Mouse (Mus musculus): ENCODE measurements around the gene Zfp704. TPM values are rescaled to one million over a fixed set of nuclear protein-coding genes. Genes with fewer than 3 reads are reported as not detected.

The Zfp704 gene
- polyA plus RNA-seq, 1 experiment from 2014 or later, result 10.2 TPM

- no peak for DNase-seq (ENCODE audit: low spot score)
- Histone ChIP-seq H3K27ac (replicated peaks; ENCODE audit: low read depth, low read length) (no peak overlapping the region), H3K9ac (ENCODE audit: low read length) (no peak overlapping the region), H3K9me3 (ENCODE audit: control insufficient read depth, low read length) (no peaks in the 10 kb centered on the region), H3K4me3 (ENCODE audit: low read depth, low read length) (no peak overlapping the region), H3K4me1 (ENCODE audit: control insufficient read depth, insufficient read depth, low read length) (peaks cover 4% of the 10 kb centered on the region; the same call in 1 of the 2 replicates), H3K36me3 (ENCODE audit: control insufficient read depth, insufficient read depth, low read length) (no peaks in the 10 kb centered on the region), H3K27me3 (ENCODE audit: control insufficient read depth, insufficient read depth, low read length) (no peaks in the 10 kb centered on the region), H3K4me2 (ENCODE audit: low read depth, severe bottlenecking) (no peak overlapping the region)
- no peak for ATAC-seq (ENCODE audit: insufficient number of reproducible peaks, low FRiP score, low TSS enrichment, low read depth)
- WGBS, result 89% methylated on average over 4 of the region's 4 CpGs
Measured at GRCm38 (mm10) chr3:9491766-9492283, 118.1 kb downstream of the Zfp704 start.

GRCm38 (mm10) chr3:9487644-9488043 is 122.2 kb downstream of the Zfp704 start:
- no peaks in the 10 kb centered on the region for H3K36me3 ChIP-seq (ENCODE audit: control insufficient read depth, insufficient read depth, low read length)
- no peaks in the 10 kb centered on the region for H3K9me3 ChIP-seq (ENCODE audit: control insufficient read depth, low read length)
- WGBS, result 92% methylated on average over 4 of the region's 4 CpGs
- DNase-seq (ENCODE audit: low spot score), result no peak
- no peak overlapping the region for H3K4me2 ChIP-seq (ENCODE audit: low read depth, severe bottlenecking)
- no peaks in the 10 kb centered on the region for H3K27me3 ChIP-seq (ENCODE audit: control insufficient read depth, insufficient read depth, low read length)
- H3K27ac ChIP-seq (replicated peaks; ENCODE audit: low read depth, low read length), result no peak overlapping the region
- ATAC-seq (ENCODE audit: insufficient number of reproducible peaks, low FRiP score, low TSS enrichment, low read depth), result no peak
- H3K9ac ChIP-seq (ENCODE audit: low read length), result no peak overlapping the region
- no peak overlapping the region for H3K4me3 ChIP-seq (ENCODE audit: low read depth, low read length)
- H3K4me1 ChIP-seq (ENCODE audit: control insufficient read depth, insufficient read depth, low read length), result no peaks in the 10 kb centered on the region

GRCm38 (mm10) chr3:9485506-9485905 is 124.4 kb downstream of the Zfp704 start:
- H3K9me3 ChIP-seq (ENCODE audit: control insufficient read depth, low read length), result no peaks in the 10 kb centered on the region
- no peak overlapping the region for H3K4me3 ChIP-seq (ENCODE audit: low read depth, low read length)
- H3K4me1 ChIP-seq (ENCODE audit: control insufficient read depth, insufficient read depth, low read length), result no peaks in the 10 kb centered on the region
- no peak overlapping the region for H3K9ac ChIP-seq (ENCODE audit: low read length)
- H3K4me2 ChIP-seq (ENCODE audit: low read depth, severe bottlenecking), result no peak overlapping the region
- H3K36me3 ChIP-seq (ENCODE audit: control insufficient read depth, insufficient read depth, low read length), result no peaks in the 10 kb centered on the region
- WGBS, result 86% methylated on average over 3 of the region's 3 CpGs
- no peaks in the 10 kb centered on the region for H3K27me3 ChIP-seq (ENCODE audit: control insufficient read depth, insufficient read depth, low read length)
- DNase-seq (ENCODE audit: low spot score), result no peak
- no peak overlapping the region for H3K27ac ChIP-seq (replicated peaks; ENCODE audit: low read depth, low read length)
- ATAC-seq (ENCODE audit: insufficient number of reproducible peaks, low FRiP score, low TSS enrichment, low read depth), result no peak

GRCm38 (mm10) chr3:9481956-9482355 is 127.9 kb downstream of the Zfp704 start:
- H3K9ac ChIP-seq (ENCODE audit: low read length), result no peak overlapping the region
- no peak overlapping the region for H3K27ac ChIP-seq (replicated peaks; ENCODE audit: low read depth, low read length)
- no peaks in the 10 kb centered on the region for H3K4me1 ChIP-seq (ENCODE audit: control insufficient read depth, insufficient read depth, low read length)
- DNase-seq (ENCODE audit: low spot score) (no peak), ATAC-seq (ENCODE audit: insufficient number of reproducible peaks, low FRiP score, low TSS enrichment, low read depth) (no peak)
- H3K27me3 ChIP-seq (ENCODE audit: control insufficient read depth, insufficient read depth, low read length), result no peaks in the 10 kb centered on the region
- H3K4me3 ChIP-seq (ENCODE audit: low read depth, low read length), result no peak overlapping the region
- H3K4me2 ChIP-seq (ENCODE audit: low read depth, severe bottlenecking), result no peak overlapping the region
- no peaks in the 10 kb centered on the region for H3K36me3 ChIP-seq (ENCODE audit: control insufficient read depth, insufficient read depth, low read length)
- 93% methylated on average over 4 of the region's 4 CpGs for WGBS
- no peaks in the 10 kb centered on the region for H3K9me3 ChIP-seq (ENCODE audit: control insufficient read depth, low read length)

- ATAC-seq (ENCODE audit: insufficient number of reproducible peaks, low FRiP score, low TSS enrichment, low read depth), result no peak
Measured at GRCm38 (mm10) chr3:9481358-9481757, 128.5 kb downstream of the Zfp704 start.

GRCm38 (mm10) chr3:9480936-9481335 is 128.9 kb downstream of the Zfp704 start:
- H3K4me2 ChIP-seq (ENCODE audit: low read depth, severe bottlenecking), result no peak overlapping the region
- no peaks in the 10 kb centered on the region for H3K9me3 ChIP-seq (ENCODE audit: control insufficient read depth, low read length)

More at GRCm38 (mm10) chr3:9481358-9481757, 128.5 kb downstream of the Zfp704 start:
- Histone ChIP-seq H3K4me2 (ENCODE audit: low read depth, severe bottlenecking) (no peak overlapping the region), H3K27me3 (ENCODE audit: control insufficient read depth, insufficient read depth, low read length) (no peaks in the 10 kb centered on the region), H3K9me3 (ENCODE audit: control insufficient read depth, low read length) (no peaks in the 10 kb centered on the region), H3K36me3 (ENCODE audit: control insufficient read depth, insufficient read depth, low read length) (no peaks in the 10 kb centered on the region), H3K9ac (ENCODE audit: low read length) (no peak overlapping the region), H3K4me3 (ENCODE audit: low read depth, low read length) (no peak overlapping the region), H3K27ac (replicated peaks; ENCODE audit: low read depth, low read length) (no peak overlapping the region), H3K4me1 (ENCODE audit: control insufficient read depth, insufficient read depth, low read length) (no peaks in the 10 kb centered on the region)
- 83% methylated on average over 6 of the region's 6 CpGs for WGBS
- no peak for DNase-seq (ENCODE audit: low spot score)

GRCm38 (mm10) chr3:9477386-9477785 is 132.5 kb downstream of the Zfp704 start:
- DNase-seq (ENCODE audit: low spot score) (no peak), ATAC-seq (ENCODE audit: insufficient number of reproducible peaks, low FRiP score, low TSS enrichment, low read depth) (no peak)
- 76% methylated on average over 2 of the region's 2 CpGs for WGBS
- Histone ChIP-seq H3K4me1 (ENCODE audit: control insufficient read depth, insufficient read depth, low read length) (no peaks in the 10 kb centered on the region), H3K9me3 (ENCODE audit: control insufficient read depth, low read length) (no peaks in the 10 kb centered on the region), H3K9ac (ENCODE audit: low read length) (no peak overlapping the region), H3K36me3 (ENCODE audit: control insufficient read depth, insufficient read depth, low read length) (no peaks in the 10 kb centered on the region; the same call in 1 of the 2 replicates), H3K4me3 (ENCODE audit: low read depth, low read length) (no peak overlapping the region), H3K27ac (replicated peaks; ENCODE audit: low read depth, low read length) (no peak overlapping the region), H3K4me2 (ENCODE audit: low read depth, severe bottlenecking) (no peak overlapping the region), H3K27me3 (ENCODE audit: control insufficient read depth, insufficient read depth, low read length) (no peaks in the 10 kb centered on the region)

More at GRCm38 (mm10) chr3:9480936-9481335, 128.9 kb downstream of the Zfp704 start:
- no peak overlapping the region for H3K27ac ChIP-seq (replicated peaks; ENCODE audit: low read depth, low read length)
- H3K4me3 ChIP-seq (ENCODE audit: low read depth, low read length), result no peak overlapping the region
- H3K27me3 ChIP-seq (ENCODE audit: control insufficient read depth, insufficient read depth, low read length), result no peaks in the 10 kb centered on the region
- no peaks in the 10 kb centered on the region for H3K4me1 ChIP-seq (ENCODE audit: control insufficient read depth, insufficient read depth, low read length)
- H3K36me3 ChIP-seq (ENCODE audit: control insufficient read depth, insufficient read depth, low read length), result no peaks in the 10 kb centered on the region
- WGBS, result 91% methylated on average over 5 of the region's 5 CpGs
- ATAC-seq (ENCODE audit: insufficient number of reproducible peaks, low FRiP score, low TSS enrichment, low read depth) (no peak), DNase-seq (ENCODE audit: low spot score) (no peak)
- H3K9ac ChIP-seq (ENCODE audit: low read length), result no peak overlapping the region

- no peak overlapping the region for H3K9ac ChIP-seq (ENCODE audit: low read length)
- H3K4me2 ChIP-seq (ENCODE audit: low read depth, severe bottlenecking), result no peak overlapping the region
- no peak for DNase-seq (ENCODE audit: low spot score)
- H3K27me3 ChIP-seq (ENCODE audit: control insufficient read depth, insufficient read depth, low read length), result no peaks in the 10 kb centered on the region
- WGBS, result 92% methylated on average over 3 of the region's 3 CpGs
- no peaks in the 10 kb centered on the region for H3K4me1 ChIP-seq (ENCODE audit: control insufficient read depth, insufficient read depth, low read length)
- ATAC-seq (ENCODE audit: insufficient number of reproducible peaks, low FRiP score, low TSS enrichment, low read depth), result no peak
- H3K4me3 ChIP-seq (ENCODE audit: low read depth, low read length), result no peak overlapping the region
- H3K9me3 ChIP-seq (ENCODE audit: control insufficient read depth, low read length), result no peaks in the 10 kb centered on the region
- H3K27ac ChIP-seq (replicated peaks; ENCODE audit: low read depth, low read length), result no peak overlapping the region
- no peaks in the 10 kb centered on the region; the same call in 1 of the 2 replicates for H3K36me3 ChIP-seq (ENCODE audit: control insufficient read depth, insufficient read depth, low read length)
Measured at GRCm38 (mm10) chr3:9476336-9476735, 133.5 kb downstream of the Zfp704 start.

- DNase-seq (ENCODE audit: low spot score), result no peak
- WGBS, result 90% methylated on average over 5 of the region's 5 CpGs
- H3K4me2 ChIP-seq (ENCODE audit: low read depth, severe bottlenecking), result no peak overlapping the region
Measured at GRCm38 (mm10) chr3:9475501-9475900, 134.4 kb downstream of the Zfp704 start.

More at GRCm38 (mm10) chr3:9475501-9475900, 134.4 kb downstream of the Zfp704 start:
- Histone ChIP-seq H3K9ac (ENCODE audit: low read length) (no peak overlapping the region), H3K9me3 (ENCODE audit: control insufficient read depth, low read length) (no peaks in the 10 kb centered on the region), H3K27ac (replicated peaks; ENCODE audit: low read depth, low read length) (no peak overlapping the region), H3K4me3 (ENCODE audit: low read depth, low read length) (no peak overlapping the region), H3K27me3 (ENCODE audit: control insufficient read depth, insufficient read depth, low read length) (no peaks in the 10 kb centered on the region), H3K4me1 (ENCODE audit: control insufficient read depth, insufficient read depth, low read length) (no peaks in the 10 kb centered on the region), H3K36me3 (ENCODE audit: control insufficient read depth, insufficient read depth, low read length) (no peaks in the 10 kb centered on the region; the same call in 1 of the 2 replicates)
- ATAC-seq (ENCODE audit: insufficient number of reproducible peaks, low FRiP score, low TSS enrichment, low read depth), result no peak
